Mouse (Mus musculus) intestine, postnatal 0 days (tissue): ENCODE results near the gene Plau. TPM values are rescaled to one million over a fixed set of nuclear protein-coding genes. Genes with fewer than 3 reads are reported as not detected.

Experiments used
- ATAC-seq: fragments of 200-750 bp; cut with Nextera tagmentation; 2 replicates; pipeline ENCODE4 v1.8.0; 2017; ENCODE audit warnings: mild to moderate bottlenecking, moderate TSS enrichment, moderate library complexity
- H3K27ac ChIP-seq: fragments of 300-500 bp; sonication (generic); 2 replicates; pipeline ENCODE4 v1.5.1; 2014; ENCODE audit warnings: mild to moderate bottlenecking, low read depth, low read length, moderate library complexity
- H3K27me3 ChIP-seq: fragments of 300-500 bp; sonication (generic); replicated peaks from 2 replicates; pipeline ENCODE4 v1.6.1; 2014; ENCODE audit warnings: low read length, mixed read lengths; ENCODE audit not compliant: control insufficient read depth, insufficient read depth
- H3K36me3 ChIP-seq: fragments of 300-500 bp; sonication (generic); 2 replicates; pipeline ENCODE4 v1.6.1; 2014; ENCODE audit warnings: mild to moderate bottlenecking, moderate library complexity; ENCODE audit not compliant: control insufficient read depth, insufficient read depth
- H3K4me1 ChIP-seq: fragments of 300-500 bp; sonication (generic); replicated peaks from 2 replicates; pipeline ENCODE4 v1.6.1; 2014; ENCODE audit warnings: antibody characterized with exemption, low read length, mixed read lengths; ENCODE audit not compliant: control insufficient read depth, insufficient read depth
- H3K4me2 ChIP-seq: fragments of 300-500 bp; sonication (generic); replicated peaks from 2 replicates; pipeline ENCODE4 v1.6.1; 2014; ENCODE audit warnings: low read depth, mild to moderate bottlenecking, moderate library complexity
- H3K4me3 ChIP-seq: fragments of 300-500 bp; sonication (generic); 2 replicates; pipeline ENCODE4 v1.5.1; 2014; ENCODE audit warnings: low read depth, low read length
- H3K9ac ChIP-seq: fragments of 300-500 bp; sonication (generic); 2 replicates; pipeline ENCODE4 v1.6.1; 2014; ENCODE audit warnings: mild to moderate bottlenecking, low read depth, low read length
- H3K9me3 ChIP-seq: fragments of 300-500 bp; sonication (generic); 2 replicates; pipeline ENCODE4 v1.6.1; 2016; ENCODE audit warnings: mixed run types; ENCODE audit not compliant: control insufficient read depth
- CTCF ChIP-seq: sonication (generic); IDR thresholded peaks from 2 replicates; pipeline ENCODE4 v1.5.1; 2016; ENCODE audit warnings: low read depth, mild to moderate bottlenecking, control low read depth, antibody characterized with exemption, moderate library complexity
- WGBS: fragments of 180-500 bp; shearing (Covaris S2); extraction: QIAGEN DNeasy Blood & Tissue Kit; methylation state at CpG from one replicate; pipeline ENCODE4 v1.1.7; 2014; 5-methylcytosine and 5-hydroxymethylcytosine counted together
- polyA plus RNA-seq: library from polyadenylated mRNA; unstranded; fragments of >200 nt; fragmentation: Nextera tagmentation; extraction: Ambion mirVana; gene quantifications from 2 replicates; pipeline ENCODE4 v1.2.1, GENCODE M21; 2015

Plau gene
- polyA plus RNA-seq, 1 experiment from 2014 or later: 2.7 TPM

GRCm38 (mm10) chr14:20792243-20792921 lies 44.1 kb upstream of the Plau start:
- Histone ChIP-seq H3K4me3 (peak overlapping the region; percentile 87), H3K36me3 (peaks cover 31% of the 10 kb centered on the region; the same call in 1 of the 2 replicates), H3K9me3 (no peaks in the 10 kb centered on the region), H3K27ac (no peak overlapping the region), H3K4me1 (no peaks in the 10 kb centered on the region), H3K27me3 (no peaks in the 10 kb centered on the region), H3K9ac (0 out of 2 replicates have a peak overlapping the region, but pooled peaks have one; percentile 85), H3K4me2 (peak overlapping the region; percentile 90)
- no peak for ATAC-seq
- 75% methylated on average over 8 of the region's 8 CpGs for WGBS
- no peak for TF ChIP-seq CTCF

DNA sequence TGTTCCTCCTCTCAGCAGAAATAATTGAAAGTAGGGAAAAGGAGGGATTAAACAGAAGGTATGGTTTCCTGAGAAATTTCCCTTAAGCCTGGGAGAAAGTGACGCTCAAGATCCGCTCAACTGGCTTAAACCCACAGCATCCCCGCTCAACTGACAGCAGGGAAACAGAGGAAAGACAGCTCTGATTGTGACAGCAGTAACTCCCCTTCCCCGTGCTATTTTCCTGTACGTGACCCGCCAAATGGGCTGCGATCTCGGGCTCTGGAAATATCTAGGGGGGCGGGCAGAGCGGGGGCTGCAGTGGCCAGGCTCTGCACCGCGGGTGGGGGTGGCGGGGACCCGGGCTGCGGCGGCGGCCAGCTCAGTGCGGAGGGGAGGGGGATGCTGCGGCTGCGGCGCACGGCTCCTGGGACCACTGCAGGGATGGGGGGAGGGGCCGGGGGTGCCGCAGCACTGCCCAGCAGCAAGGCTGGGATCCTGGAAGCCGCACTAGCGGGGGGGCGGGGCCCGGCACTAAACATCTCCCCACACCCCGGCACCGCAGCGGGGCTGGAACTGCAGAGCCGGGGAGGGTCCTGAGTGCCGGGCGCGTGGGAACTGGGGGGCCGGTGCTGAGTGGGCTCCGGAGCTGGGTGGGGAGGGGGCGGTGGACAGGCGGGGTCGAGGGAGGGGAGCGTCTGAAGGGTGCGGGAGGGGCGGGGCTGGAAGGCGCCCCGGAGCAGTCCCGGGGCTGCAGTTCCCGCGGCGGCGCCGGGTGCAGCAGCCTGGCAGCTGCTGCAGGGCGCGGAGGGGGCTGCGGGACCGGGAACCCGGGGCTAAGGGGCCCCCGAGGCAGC lies 43.3 kb upstream of the Plau start:
- no peaks in the 10 kb centered on the region for H3K4me1 ChIP-seq
- H3K27me3 ChIP-seq: no peaks in the 10 kb centered on the region
- peak overlapping the region; percentile 85 for H3K9ac ChIP-seq
- peak overlapping the region; percentile 77 for H3K27ac ChIP-seq
- H3K4me2 ChIP-seq: peak overlapping the region; percentile 90
- peak; percentile 44 for ATAC-seq
- no peaks in the 10 kb centered on the region for H3K9me3 ChIP-seq
- peaks cover 24% of the 10 kb centered on the region; the same call in 1 of the 2 replicates for H3K36me3 ChIP-seq
- no peak for TF ChIP-seq CTCF
- H3K4me3 ChIP-seq: peak overlapping the region; percentile 87
- WGBS: 2% methylated on average over 57 of the region's 57 CpGs

DNA sequence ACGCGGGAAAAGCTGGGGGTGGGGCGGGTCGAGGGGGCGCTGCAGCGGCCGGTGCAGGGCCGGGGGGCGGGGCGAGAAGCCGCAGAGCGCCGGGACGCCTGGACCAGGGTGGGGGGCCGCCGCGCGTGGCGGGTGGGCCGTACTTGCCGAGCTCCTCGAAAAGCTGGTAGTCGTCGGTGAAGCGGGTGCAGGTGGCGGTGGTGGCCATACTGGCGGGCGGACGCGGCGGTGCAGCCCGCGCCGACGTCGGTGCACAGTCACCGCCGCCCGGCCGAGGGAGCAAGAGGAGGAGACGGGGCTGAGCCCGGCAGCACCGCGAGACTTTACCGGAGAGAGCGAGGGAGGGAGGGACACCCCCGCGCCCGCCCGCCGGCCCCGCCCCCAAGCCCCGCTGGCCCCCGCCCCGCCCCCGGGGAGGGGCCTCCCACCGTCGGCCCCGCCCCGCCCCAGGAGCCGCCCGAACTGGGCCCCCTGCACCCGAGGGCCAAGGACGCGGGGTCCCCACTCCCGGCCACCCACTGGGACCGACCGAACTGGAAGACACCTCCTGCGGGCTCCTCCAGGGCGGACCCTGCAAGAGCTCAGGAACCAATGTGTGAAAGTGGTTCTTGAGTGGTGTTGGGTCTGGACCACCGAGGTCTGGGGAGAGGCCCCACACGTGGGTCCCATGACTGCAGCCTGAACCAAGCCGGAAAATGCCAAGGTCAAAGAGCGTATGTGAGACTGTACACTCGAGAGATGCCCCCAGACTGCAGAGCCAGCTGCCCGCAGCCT lies 42.5 kb upstream of the Plau start, which contains the start of gene Camk2g:
TSS of gene Camk2g (minus strand) at position 331 of the 774 bp plus-strand sequence.
- Histone ChIP-seq H3K4me1 (no peaks in the 10 kb centered on the region), H3K27ac (peak within 1 kb of the TSS; percentile 77), H3K9ac (peak within 1 kb of the TSS; percentile 85), H3K27me3 (no peaks in the 10 kb centered on the region), H3K4me2 (peak within 1 kb of the TSS; percentile 90), H3K4me3 (peak within 1 kb of the TSS; percentile 87), H3K9me3 (no peaks in the 10 kb centered on the region), H3K36me3 (peaks cover 21% of the 10 kb centered on the region; the same call in 1 of the 2 replicates)
- peak; percentile 94 for ATAC-seq
- peak; percentile 32 for TF ChIP-seq CTCF
- WGBS: under 1% methylated on average over 35 of the region's 76 CpGs

DNA sequence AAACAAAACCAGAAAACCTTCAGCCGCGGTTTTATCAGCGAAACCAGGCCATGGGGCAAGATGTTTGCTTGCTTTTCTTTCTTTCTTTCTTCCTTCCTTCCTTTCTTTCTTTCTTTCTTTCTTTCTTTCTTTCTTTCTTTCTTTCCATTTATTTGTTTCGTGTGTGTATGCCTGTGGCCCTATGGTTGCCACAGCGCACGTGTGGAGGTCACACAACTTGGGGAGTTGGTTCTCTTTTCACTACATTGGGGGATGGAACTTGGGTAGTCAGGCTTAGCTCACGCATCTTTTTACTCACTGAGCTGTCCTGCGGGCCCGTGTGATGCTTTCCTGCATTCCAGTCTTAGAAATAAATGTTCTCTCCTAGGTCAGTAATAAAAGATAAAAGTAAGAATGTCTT lies 41.9 kb upstream of the Plau start:
- H3K4me3 ChIP-seq: peak overlapping the region; percentile 87
- no peaks in the 10 kb centered on the region for H3K27me3 ChIP-seq
- ATAC-seq: no peak
- TF ChIP-seq CTCF: no peak
- WGBS: 13% methylated on average over 9 of the region's 9 CpGs
- H3K36me3 ChIP-seq: peaks cover 21% of the 10 kb centered on the region; the same call in 1 of the 2 replicates
- no peak overlapping the region; the same call in 1 of the 2 replicates for H3K27ac ChIP-seq
- H3K4me2 ChIP-seq: peak overlapping the region; percentile 90
- no peaks in the 10 kb centered on the region for H3K4me1 ChIP-seq
- H3K9ac ChIP-seq: peak overlapping the region; percentile 85
- H3K9me3 ChIP-seq: no peaks in the 10 kb centered on the region

DNA sequence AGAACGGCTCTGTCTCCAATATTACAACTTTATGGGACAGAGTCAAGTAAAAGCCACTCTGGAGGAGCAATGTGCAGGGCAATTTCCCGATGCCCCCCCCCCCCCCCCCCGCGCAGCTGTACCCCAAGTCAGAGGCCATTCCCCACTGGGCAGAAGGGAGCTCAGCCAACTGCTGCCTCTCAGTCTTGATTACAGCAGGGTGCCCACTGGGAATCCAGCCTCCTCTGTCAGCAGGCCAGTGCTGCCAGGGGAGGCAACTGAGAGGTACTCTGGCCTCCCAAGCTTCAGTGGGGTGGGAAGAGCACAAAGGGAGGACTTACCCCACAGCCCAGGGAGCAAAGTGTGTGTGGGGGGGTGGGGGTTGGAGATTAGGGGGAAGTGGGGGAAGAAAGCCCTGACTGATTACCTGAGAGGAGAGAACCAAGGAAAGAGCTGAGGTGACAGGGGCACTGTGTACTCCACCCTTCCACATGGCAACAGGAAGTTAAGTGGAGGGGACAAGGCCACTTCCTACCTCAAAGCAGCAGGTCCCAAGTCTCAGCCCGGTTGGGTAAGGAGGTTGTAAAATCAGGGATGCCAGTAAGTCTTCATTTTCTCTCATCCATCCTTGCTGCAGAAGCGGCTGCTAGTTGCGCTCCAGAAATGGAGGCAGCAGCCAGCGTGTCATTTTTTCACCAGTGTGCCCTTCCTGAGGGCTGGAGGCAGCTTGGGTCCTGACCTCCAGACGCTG lies 40.9 kb upstream of the Plau start:
- Histone ChIP-seq H3K4me3 (no peak overlapping the region), H3K36me3 (peaks cover 11% of the 10 kb centered on the region; the same call in 1 of the 2 replicates), H3K4me2 (0 out of 2 replicates have a peak overlapping the region, but pooled peaks have one; percentile 6), H3K4me1 (no peaks in the 10 kb centered on the region), H3K9me3 (no peaks in the 10 kb centered on the region), H3K27me3 (no peaks in the 10 kb centered on the region), H3K9ac (no peak overlapping the region), H3K27ac (no peak overlapping the region)
- no peak for ATAC-seq
- TF ChIP-seq CTCF: no peak
- WGBS: 51% methylated on average over 8 of the region's 9 CpGs
